Comparison of ENCODE assay signal across 8 mouse cellular contexts in genomic region chr1:179645101-179645979, GRCm38 (mm10). TPM values are rescaled to one million over a fixed set of nuclear protein-coding genes. Genes with fewer than 3 reads are reported as not detected.
DNase-seq lines count a peak whose midpoint lies in the region; ATAC-seq and TF ChIP-seq lines count a peak whose summit lies in the region.

No protein-coding gene starts in this region.

- TF ChIP-seq CTCF in bone marrow, adult 2 months (IDR thresholded peaks at IDR 0.05; ENCODE audit: control insufficient read depth, insufficient read depth, low read length): peak; percentile 76

- no peaks in the 10 kb centered on the region for H3K36me3 ChIP-seq in embryonic facial prominence, embryonic 15.5 days
- no peaks in the 10 kb centered on the region for H3K36me3 ChIP-seq in heart, embryonic 10.5 days
- no peaks in the 10 kb centered on the region for H3K36me3 ChIP-seq in kidney, embryonic 15.5 days
- no peaks in the 10 kb centered on the region for H3K36me3 ChIP-seq in myocyte (ENCODE audit: control insufficient read depth, insufficient read depth)

- H3K4me2 ChIP-seq in embryonic facial prominence, embryonic 15.5 days (replicated peaks): peak overlapping the region; percentile 50
- H3K4me2 ChIP-seq in kidney, embryonic 15.5 days: peak overlapping the region; percentile 47
- peak overlapping the region; percentile 68 for H3K4me2 ChIP-seq in myocyte (ENCODE audit: low read depth)

- WGBS in bone marrow, adult 2 months: 60% methylated on average over 13 of the region's 13 CpGs
- WGBS in embryonic facial prominence, embryonic 15.5 days: 62% methylated on average over 13 of the region's 13 CpGs
- WGBS in heart, embryonic 10.5 days: 60% methylated on average over 13 of the region's 13 CpGs
- 64% methylated on average over 13 of the region's 13 CpGs for WGBS in kidney, embryonic 15.5 days

- no peak for TF ChIP-seq POLR2A in bone marrow, adult 2 months (IDR thresholded peaks at IDR 0.05; ENCODE audit: borderline replicate concordance, control insufficient read depth, low read depth, low read length)
- TF ChIP-seq POLR2A in myocyte (IDR thresholded peaks at IDR 0.05; ENCODE audit: insufficient read length, low read depth): no peak

- H3K27me3 ChIP-seq in embryonic facial prominence, embryonic 15.5 days: no peaks in the 10 kb centered on the region
- no peaks in the 10 kb centered on the region for H3K27me3 ChIP-seq in heart, embryonic 10.5 days (ENCODE audit: insufficient read depth, poor library complexity, severe bottlenecking)
- H3K27me3 ChIP-seq in kidney, embryonic 15.5 days: no peaks in the 10 kb centered on the region
- H3K27me3 ChIP-seq in myocyte (ENCODE audit: control insufficient read depth, insufficient read depth, insufficient read length): peaks cover 13% of the 10 kb centered on the region

- ATAC-seq in embryonic facial prominence, embryonic 15.5 days (ENCODE audit: insufficient number of reproducible peaks, low FRiP score, low TSS enrichment, low read depth): peak; percentile 70
- ATAC-seq in kidney, embryonic 15.5 days (replicated peaks; ENCODE audit: low FRiP score): peak; percentile 82

- H3K4me3 ChIP-seq in bone marrow, adult 2 months (replicated peaks; ENCODE audit: control insufficient read depth, low read depth, low read length): no peak overlapping the region
- peak overlapping the region; percentile 33 for H3K4me3 ChIP-seq in embryonic facial prominence, embryonic 15.5 days (replicated peaks)
- no peak overlapping the region for H3K4me3 ChIP-seq in heart, embryonic 10.5 days
- peak overlapping the region; percentile 23; the same call in 1 of the 2 replicates for H3K4me3 ChIP-seq in kidney, embryonic 15.5 days (replicated peaks)
- no peak overlapping the region for H3K4me3 ChIP-seq in myocyte

- H3K27ac ChIP-seq in bone marrow, adult 2 months (ENCODE audit: control insufficient read depth, insufficient read depth, low read depth, low read length, poor library complexity): no peak overlapping the region
- no peak overlapping the region for H3K27ac ChIP-seq in embryonic facial prominence, embryonic 15.5 days (replicated peaks)
- no peak overlapping the region for H3K27ac ChIP-seq in heart, embryonic 10.5 days
- no peak overlapping the region for H3K27ac ChIP-seq in kidney, embryonic 15.5 days

- H3K79me2 ChIP-seq in myocyte (ENCODE audit: control insufficient read depth, insufficient read depth): no peaks in the 10 kb centered on the region

- H3ac ChIP-seq in myocyte (ENCODE audit: control insufficient read depth, insufficient read length): no peak overlapping the region

- H3K9ac ChIP-seq in embryonic facial prominence, embryonic 15.5 days: no peak overlapping the region
- no peak overlapping the region for H3K9ac ChIP-seq in kidney, embryonic 15.5 days

- no peaks in the 10 kb centered on the region for H3K4me1 ChIP-seq in bone marrow, adult 2 months (ENCODE audit: control insufficient read depth, insufficient read depth, low read length)
- peaks cover 5% of the 10 kb centered on the region; the same call in 1 of the 2 replicates for H3K4me1 ChIP-seq in embryonic facial prominence, embryonic 15.5 days
- H3K4me1 ChIP-seq in heart, embryonic 10.5 days: peaks cover 16% of the 10 kb centered on the region
- peaks cover 5% of the 10 kb centered on the region; the same call in 1 of the 2 replicates for H3K4me1 ChIP-seq in kidney, embryonic 15.5 days

- peak; percentile 72 to 78 for DNase-seq in B cell, adult 2 months
- DNase-seq in heart, embryonic 10.5 days (ENCODE audit: low spot score): peak; percentile 89
- peak; percentile 74 for DNase-seq in liver
- peak; percentile 76 to 87 for DNase-seq in spleen, postnatal 4 days (ENCODE audit: low spot score in 2 of 2)

- no peaks in the 10 kb centered on the region for H3K9me3 ChIP-seq in embryonic facial prominence, embryonic 15.5 days (replicated peaks)
- H3K9me3 ChIP-seq in heart, embryonic 10.5 days: no peaks in the 10 kb centered on the region
- no peaks in the 10 kb centered on the region for H3K9me3 ChIP-seq in kidney, embryonic 15.5 days (replicated peaks)

TF ChIP-seq in myocyte, 11 proteins besides CTCF, POLR2A, EP300 and RAD21:
- TF ChIP-seq REST (IDR thresholded peaks at IDR 0.05; ENCODE audit: insufficient read depth, insufficient read length): no peak

RNA-seq across cellular contexts. Expression of gene Sccpdh, which starts 22.7 kb away (rescaled TPM):
- polyA plus RNA-seq in bone marrow, adult 2 months (2011; ENCODE audit: insufficient read depth, insufficient read length, low replicate concordance, missing spikeins): 2.3 and 4.5 TPM in 2 replicates
- 70.1 and 71.9 TPM in 2 replicates for polyA plus RNA-seq in embryonic facial prominence, embryonic 15.5 days (2015; fragmentation: Nextera tagmentation; extraction: Ambion mirVana)
- 84.4 and 91.4 TPM in 2 replicates for polyA plus RNA-seq in heart, embryonic 10.5 days (2016; fragmentation: Nextera tagmentation; extraction: Ambion mirVana)
- 73.1 and 74.8 TPM in 2 replicates for polyA plus RNA-seq in kidney, embryonic 15.5 days (2015; fragmentation: Nextera tagmentation; extraction: Ambion mirVana)
- 43.0 TPM for polyA plus RNA-seq in myocyte (2012; fragmentation: generic; extraction: Trizol)

Comparison
In these comparisons a context has a peak if more than half of its experiments do, and no peak if none do; other contexts are left out.
1. H3K4me3 ChIP-seq: peak in embryonic facial prominence, embryonic 15.5 days (single experiment) and kidney, embryonic 15.5 days (single experiment); none in bone marrow, adult 2 months (single experiment), heart, embryonic 10.5 days (single experiment) and myocyte (single experiment).
2. Peak in every context shown above with its lines, with median percentiles within 50 percentile points of each other: DNase-seq and H3K4me2 ChIP-seq.